Mouse (Mus musculus) C2C12 (cell line): Measurements from ENCODE around the gene Arl13b.

Source experiments
- CEBPB ChIP-seq: IDR thresholded peaks from one replicate; pipeline ENCODE4 v1.6.1; 2011; ENCODE audit warnings: low read depth, mild to moderate bottlenecking, control low read depth, moderate library complexity
- CTCF ChIP-seq: IDR thresholded peaks from one replicate; pipeline ENCODE4 v1.5.1; 2011; ENCODE audit not compliant: control insufficient read depth, insufficient read depth, insufficient read length
- FOSL1 ChIP-seq: IDR thresholded peaks from one replicate; pipeline ENCODE4 v1.8.0; 2011; ENCODE audit warnings: mild to moderate bottlenecking, low read length; ENCODE audit not compliant: poor library complexity, insufficient read depth, severe bottlenecking
- MAX ChIP-seq: IDR thresholded peaks from one replicate; pipeline ENCODE4 v1.6.1; 2011; ENCODE audit warnings: mild to moderate bottlenecking, control low read depth
- MYOD1 ChIP-seq: IDR thresholded peaks from one replicate; pipeline ENCODE4 v1.6.1; 2011; ENCODE audit warnings: low read depth; ENCODE audit not compliant: control insufficient read depth, insufficient read length
- MYOG ChIP-seq: IDR thresholded peaks from one replicate; pipeline ENCODE4 v1.6.1; 2011; ENCODE audit not compliant: control insufficient read depth, insufficient read length; ENCODE audit errors: extremely low read depth
- USF1 ChIP-seq: IDR thresholded peaks from one replicate; pipeline ENCODE4 v1.6.1; 2011; ENCODE audit warnings: low read depth, mild to moderate bottlenecking, control low read depth, moderate library complexity

GRCm38 (mm10) chr16:62813790-62814189, 33.0 kb downstream of the Arl13b start:
- no peak for TF ChIP-seq CTCF
- TF ChIP-seq CEBPB: no peak
- TF ChIP-seq MAX: no peak
- TF ChIP-seq USF1: no peak
- TF ChIP-seq FOSL1: no peak
- no peak for TF ChIP-seq MYOD1
- TF ChIP-seq MYOG: no peak
